In the genomic region with DNA sequence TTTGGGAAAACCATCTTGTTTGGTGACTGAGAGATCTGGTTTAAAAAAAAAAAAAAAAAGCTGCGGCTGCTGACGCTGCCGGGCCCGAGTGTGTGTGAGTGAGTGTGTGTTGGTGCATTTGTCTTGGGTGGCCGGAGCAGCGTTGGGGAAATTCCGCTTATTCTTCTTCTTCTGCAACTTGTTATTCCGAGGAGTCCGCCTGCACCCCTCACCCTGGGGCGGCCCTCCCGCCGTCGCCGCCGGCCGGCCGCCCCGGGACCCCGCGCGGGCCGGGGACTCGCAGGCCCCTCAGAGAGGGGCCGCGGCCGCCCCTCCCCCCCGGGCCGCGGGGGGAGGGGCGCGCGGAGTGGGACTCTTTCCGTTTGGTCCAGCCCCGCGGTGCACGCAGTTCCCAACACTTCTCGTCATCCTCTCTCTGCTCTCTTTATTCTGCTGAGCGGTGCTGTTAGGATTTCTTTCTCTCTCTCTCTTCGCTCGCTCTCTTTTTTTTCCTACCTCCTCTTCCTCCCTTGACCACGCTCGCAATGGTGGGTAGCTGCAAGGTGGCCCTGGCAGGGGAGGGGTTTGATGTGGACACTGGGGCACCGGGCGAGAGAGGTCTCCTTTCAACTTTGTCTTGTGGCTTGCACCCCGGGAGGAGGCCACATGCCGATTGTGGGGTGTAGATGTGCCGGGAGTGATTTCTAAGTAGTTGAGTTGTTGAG, we compare ENCODE assay signal across 8 mouse cellular contexts.
DNase-seq lines count a peak whose midpoint lies in the region; ATAC-seq lines count a peak whose summit lies in the region.

No protein-coding gene starts in this region.

- WGBS in embryonic facial prominence, embryonic 10.5 days, result under 1% methylated on average over 47 of the region's 47 CpGs
- 1% methylated on average over 44 of the region's 47 CpGs for WGBS in heart, embryonic 10.5 days
- under 1% methylated on average over 43 of the region's 47 CpGs for WGBS in liver, embryonic 15.5 days (ENCODE audit: insufficient replicate concordance)
- WGBS in neural tube, embryonic 12.5 days, result under 1% methylated on average over 40 of the region's 47 CpGs

- no peaks in the 10 kb centered on the region for H3K27me3 ChIP-seq in embryonic facial prominence, embryonic 10.5 days (replicated peaks; ENCODE audit: low read depth, poor library complexity, severe bottlenecking)
- H3K27me3 ChIP-seq in heart, embryonic 10.5 days (ENCODE audit: insufficient read depth, poor library complexity, severe bottlenecking), result no peaks in the 10 kb centered on the region
- peaks cover 13% of the 10 kb centered on the region for H3K27me3 ChIP-seq in liver, embryonic 15.5 days
- no peaks in the 10 kb centered on the region for H3K27me3 ChIP-seq in neural tube, embryonic 12.5 days (replicated peaks)

- peak overlapping the region; percentile 99 for H3K27ac ChIP-seq in embryonic facial prominence, embryonic 10.5 days (replicated peaks)
- H3K27ac ChIP-seq in heart, embryonic 10.5 days, result peak overlapping the region; percentile 99
- peak overlapping the region; percentile 91 for H3K27ac ChIP-seq in liver, embryonic 15.5 days (replicated peaks)
- peak overlapping the region; percentile 98 for H3K27ac ChIP-seq in neural tube, embryonic 12.5 days

- no peaks in the 10 kb centered on the region for H3K36me3 ChIP-seq in embryonic facial prominence, embryonic 10.5 days (replicated peaks)
- no peaks in the 10 kb centered on the region for H3K36me3 ChIP-seq in heart, embryonic 10.5 days
- no peaks in the 10 kb centered on the region for H3K36me3 ChIP-seq in liver, embryonic 15.5 days (replicated peaks)
- H3K36me3 ChIP-seq in neural tube, embryonic 12.5 days, result no peaks in the 10 kb centered on the region

- H3K4me1 ChIP-seq in embryonic facial prominence, embryonic 10.5 days, result peaks cover 49% of the 10 kb centered on the region
- H3K4me1 ChIP-seq in heart, embryonic 10.5 days, result peaks cover 22% of the 10 kb centered on the region
- peaks cover 34% of the 10 kb centered on the region for H3K4me1 ChIP-seq in liver, embryonic 15.5 days (replicated peaks)
- peaks cover 31% of the 10 kb centered on the region for H3K4me1 ChIP-seq in neural tube, embryonic 12.5 days

- H3K9me3 ChIP-seq in embryonic facial prominence, embryonic 10.5 days, result no peaks in the 10 kb centered on the region
- H3K9me3 ChIP-seq in heart, embryonic 10.5 days, result no peaks in the 10 kb centered on the region
- no peaks in the 10 kb centered on the region for H3K9me3 ChIP-seq in liver, embryonic 15.5 days (replicated peaks)
- no peaks in the 10 kb centered on the region for H3K9me3 ChIP-seq in neural tube, embryonic 12.5 days

- peak overlapping the region; percentile 87 for H3K4me3 ChIP-seq in embryonic facial prominence, embryonic 10.5 days
- H3K4me3 ChIP-seq in heart, embryonic 10.5 days, result peak overlapping the region; percentile 89
- H3K4me3 ChIP-seq in liver, embryonic 15.5 days (replicated peaks), result peak overlapping the region; percentile 79
- H3K4me3 ChIP-seq in neural tube, embryonic 12.5 days, result peak overlapping the region; percentile 82

- DNase-seq in 3T3-L1 (ENCODE audit: low read depth, low spot score), result peak; percentile 63
- peak; percentile 49 to 57 for DNase-seq in adrenal gland, adult 18-20 months (ENCODE audit: low spot score in 2 of 2)
- peak; percentile 77 for DNase-seq in embryonic facial prominence, embryonic 10.5 days (ENCODE audit: low spot score)
- DNase-seq in heart, embryonic 10.5 days (ENCODE audit: low spot score), result no peak
- DNase-seq in kidney, adult 9 months, result peak; percentile 41
- DNase-seq in testis, postnatal 14 days (ENCODE audit: low spot score), result peak; percentile 57

- no peak for ATAC-seq in liver, embryonic 15.5 days (ENCODE audit: insufficient read depth)
- peak; percentile 35 for ATAC-seq in neural tube, embryonic 12.5 days (ENCODE audit: low FRiP score, low read depth)

- H3K9ac ChIP-seq in liver, embryonic 15.5 days, result peak overlapping the region; percentile 80
- peak overlapping the region; percentile 86 for H3K9ac ChIP-seq in neural tube, embryonic 12.5 days

- H3K4me2 ChIP-seq in liver, embryonic 15.5 days, result peak overlapping the region; percentile 98
- peak overlapping the region; percentile 85 for H3K4me2 ChIP-seq in neural tube, embryonic 12.5 days (replicated peaks)
